Mouse (Mus musculus) stomach, postnatal 0 days (tissue): ENCODE measurements at regions not wholly inside any gene's neighbourhood (a gene's known extent, or its start where the extent isn't known, plus 50 kb on each side); places are given as distances from the start of the nearest gene placed in this dataset.

ENCODE experiments used
- ATAC-seq: fragments of 200-750 bp; cut with Nextera tagmentation; 2 replicates; pipeline ENCODE4 v1.8.0; 2017; ENCODE audit not compliant: low FRiP score, low TSS enrichment
- DNase-seq: peaks from one replicate; pipeline ENCODE4 v3.0.0-alpha.2; 2016; ENCODE audit warnings: low spot score
- H3K27ac ChIP-seq: fragments of 300-500 bp; sonication (generic); replicated peaks from 2 replicates; pipeline ENCODE4 v1.5.1; 2014; ENCODE audit warnings: mild to moderate bottlenecking, control low read depth
- H3K27me3 ChIP-seq: fragments of 300-500 bp; sonication (generic); 2 replicates; pipeline ENCODE4 v1.6.1; 2014; ENCODE audit warnings: low read length; ENCODE audit not compliant: control insufficient read depth, insufficient read depth
- H3K36me3 ChIP-seq: fragments of 300-500 bp; sonication (generic); 2 replicates; pipeline ENCODE4 v1.6.1; 2014; ENCODE audit warnings: low read length, mixed read lengths; ENCODE audit not compliant: control insufficient read depth, insufficient read depth
- H3K4me1 ChIP-seq: fragments of 300-500 bp; sonication (generic); replicated peaks from 2 replicates; pipeline ENCODE4 v1.6.1; 2014; ENCODE audit warnings: antibody characterized with exemption; ENCODE audit not compliant: control insufficient read depth, insufficient read depth
- H3K4me2 ChIP-seq: fragments of 300-500 bp; sonication (generic); replicated peaks from 2 replicates; pipeline ENCODE4 v1.6.1; 2014; ENCODE audit warnings: low read depth, mild to moderate bottlenecking, control low read depth, moderate library complexity
- H3K4me3 ChIP-seq: fragments of 300-500 bp; sonication (generic); 2 replicates; pipeline ENCODE4 v1.5.1; 2014; ENCODE audit warnings: low read depth, low read length, control low read depth
- H3K9ac ChIP-seq: fragments of 300-500 bp; sonication (generic); 2 replicates; pipeline ENCODE4 v1.6.1; 2014; ENCODE audit warnings: mild to moderate bottlenecking, low read length, control low read depth, mixed read lengths
- H3K9me3 ChIP-seq: fragments of 300-500 bp; sonication (generic); 2 replicates; pipeline ENCODE4 v1.6.1; 2016; ENCODE audit warnings: low read length; ENCODE audit not compliant: control insufficient read depth
- CTCF ChIP-seq: IDR thresholded peaks from 2 replicates; pipeline ENCODE4 v1.5.1; 2016; ENCODE audit warnings: antibody characterized with exemption, low read depth, mild to moderate bottlenecking, moderate library complexity
- EP300 ChIP-seq: optimal IDR thresholded peaks from 2 replicates; pipeline ENCODE3; 2016; ENCODE audit warnings: antibody characterized with exemption
- WGBS: fragments of 180-500 bp; shearing (Covaris S2); extraction: QIAGEN DNeasy Blood & Tissue Kit; methylation state at CpG from one replicate; pipeline ENCODE4 v1.1.7; 2014; 5-methylcytosine and 5-hydroxymethylcytosine counted together

DNA sequence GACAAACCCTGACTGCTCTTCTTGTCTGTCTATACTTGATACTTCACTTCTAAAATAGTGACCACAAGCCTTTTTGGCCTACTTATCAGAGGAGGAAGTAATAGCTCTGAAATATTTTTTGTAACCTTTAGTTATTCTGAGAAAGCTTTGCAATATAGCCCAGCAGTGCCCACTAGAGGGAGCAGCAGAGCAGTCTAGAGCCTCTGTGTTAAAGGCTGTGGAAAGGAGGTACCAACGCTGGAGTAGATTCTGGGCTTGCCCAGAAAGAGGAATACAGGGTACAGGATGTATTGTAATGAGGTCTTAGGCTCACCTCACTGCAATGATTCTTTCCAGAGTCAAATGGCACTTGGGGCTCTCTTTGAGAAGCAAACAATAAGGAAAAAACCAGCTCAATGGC is 151.1 kb downstream of the Dmrta2 start:
- WGBS = 9% methylated on average over 1 of the region's 1 CpGs

DNA sequence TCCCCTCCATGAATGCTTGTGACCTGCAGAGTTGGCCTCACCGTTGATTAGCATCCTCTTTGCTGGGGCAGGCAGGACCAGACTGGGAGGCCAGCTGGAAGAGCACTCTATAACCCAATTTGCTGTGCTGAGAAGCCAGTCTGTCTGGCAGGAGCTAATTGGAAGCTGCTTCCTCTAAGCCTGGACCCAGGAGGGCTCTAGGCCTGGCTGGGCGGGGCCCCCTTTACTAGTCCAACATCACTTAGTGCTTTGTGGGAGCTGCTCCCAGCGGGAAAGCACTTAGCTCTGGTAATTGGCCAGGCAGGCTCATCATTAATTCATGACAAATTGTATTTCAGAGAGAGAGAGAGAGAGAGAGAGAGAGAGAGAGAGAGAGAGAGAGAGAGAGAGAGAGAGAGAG is 151.7 kb downstream of the Dmrta2 start:
- ATAC-seq = peak; percentile 42; the same call in 1 of the 2 replicates
- whole genome bisulfite sequencing = 59% methylated on average over 3 of the region's 3 CpGs

More for the DNA sequence above, 151.1 kb downstream of the Dmrta2 start:
- H3K27me3 ChIP-seq = no peaks in the 10 kb centered on the region
- ATAC-seq (0 out of 2 replicates have a peak, but pooled peaks have one; percentile 49), DNase-seq (peak; percentile 63)
- no peak overlapping the region for H3K4me3 ChIP-seq
- TF ChIP-seq EP300 = no peak
- peak; percentile 83 for TF ChIP-seq CTCF
- no peak overlapping the region for H3K4me2 ChIP-seq
- no peak overlapping the region for H3K27ac ChIP-seq
- H3K9ac ChIP-seq = no peak overlapping the region
- H3K36me3 ChIP-seq = no peaks in the 10 kb centered on the region
- no peaks in the 10 kb centered on the region for H3K4me1 ChIP-seq
- no peaks in the 10 kb centered on the region for H3K9me3 ChIP-seq

DNA sequence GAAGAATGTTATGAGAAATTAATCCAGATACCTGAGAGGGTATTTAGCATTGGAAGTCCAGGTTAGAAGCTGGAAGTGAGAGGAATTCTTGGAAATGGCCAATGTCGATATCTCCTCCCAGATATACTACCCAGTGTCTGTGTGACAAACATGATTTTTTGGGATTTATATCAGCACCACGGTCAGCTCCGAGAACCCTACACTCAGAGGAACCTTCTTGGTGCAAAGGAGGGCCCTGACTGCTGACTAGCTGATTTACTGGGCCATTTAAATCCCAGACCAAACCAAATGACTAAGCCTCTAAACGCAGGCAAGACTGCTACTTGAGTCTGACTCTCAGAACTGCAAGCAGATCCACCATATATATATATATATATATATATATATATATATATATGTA is 154.2 kb downstream of the Dmrta2 start:
- no peak overlapping the region for H3K27ac ChIP-seq
- DNase-seq = no peak
- H3K4me2 ChIP-seq = no peak overlapping the region
- no peaks in the 10 kb centered on the region for H3K9me3 ChIP-seq
- 38% methylated on average over 4 of the region's 4 CpGs for WGBS
- TF ChIP-seq CTCF = no peak
- TF ChIP-seq EP300 = no peak
- no peak overlapping the region for H3K4me3 ChIP-seq
- H3K4me1 ChIP-seq = no peaks in the 10 kb centered on the region
- no peaks in the 10 kb centered on the region for H3K36me3 ChIP-seq
- no peaks in the 10 kb centered on the region for H3K27me3 ChIP-seq
- H3K9ac ChIP-seq = no peak overlapping the region
- no peak for ATAC-seq

More for the DNA sequence above, 151.7 kb downstream of the Dmrta2 start:
- no peak overlapping the region for H3K9ac ChIP-seq
- H3K9me3 ChIP-seq = no peaks in the 10 kb centered on the region
- DNase-seq = no peak
- TF ChIP-seq EP300 (no peak), CTCF (no peak)
- H3K4me3 ChIP-seq = no peak overlapping the region
- H3K4me1 ChIP-seq = no peaks in the 10 kb centered on the region
- H3K27ac ChIP-seq = no peak overlapping the region
- H3K27me3 ChIP-seq = no peaks in the 10 kb centered on the region
- no peak overlapping the region for H3K4me2 ChIP-seq
- H3K36me3 ChIP-seq = no peaks in the 10 kb centered on the region

DNA sequence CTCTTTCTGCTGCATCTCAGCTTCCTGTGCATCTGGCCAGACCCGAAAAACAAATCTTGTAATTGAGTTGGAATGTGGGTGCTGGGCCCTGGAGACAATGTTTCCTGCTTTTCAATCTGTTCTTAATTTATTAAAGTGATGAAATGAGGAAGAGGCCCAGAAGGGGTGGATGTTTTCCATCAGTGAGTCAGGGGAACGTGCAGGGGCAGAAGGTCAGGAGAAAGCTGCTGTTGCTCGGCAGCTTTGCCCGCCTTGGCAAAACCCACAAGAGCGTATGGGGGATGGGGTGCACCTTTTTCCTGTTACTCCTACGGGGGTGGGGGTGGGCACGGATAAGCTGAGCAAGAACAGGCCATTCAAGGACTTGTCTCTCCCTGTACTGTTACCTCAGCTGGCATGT is 156.2 kb downstream of the Dmrta2 start:
- DNase-seq = no peak
- no peak for TF ChIP-seq CTCF
- no peak for TF ChIP-seq EP300
- no peaks in the 10 kb centered on the region for H3K9me3 ChIP-seq
- peak; percentile 6; the same call in 1 of the 2 replicates for ATAC-seq
- no peak overlapping the region for H3K4me3 ChIP-seq
- H3K4me1 ChIP-seq = no peaks in the 10 kb centered on the region
- H3K36me3 ChIP-seq = no peaks in the 10 kb centered on the region
- 22% methylated on average over 7 of the region's 7 CpGs for WGBS
- no peak overlapping the region for H3K9ac ChIP-seq
- no peak overlapping the region for H3K4me2 ChIP-seq
- H3K27me3 ChIP-seq = no peaks in the 10 kb centered on the region
- H3K27ac ChIP-seq = no peak overlapping the region

DNA sequence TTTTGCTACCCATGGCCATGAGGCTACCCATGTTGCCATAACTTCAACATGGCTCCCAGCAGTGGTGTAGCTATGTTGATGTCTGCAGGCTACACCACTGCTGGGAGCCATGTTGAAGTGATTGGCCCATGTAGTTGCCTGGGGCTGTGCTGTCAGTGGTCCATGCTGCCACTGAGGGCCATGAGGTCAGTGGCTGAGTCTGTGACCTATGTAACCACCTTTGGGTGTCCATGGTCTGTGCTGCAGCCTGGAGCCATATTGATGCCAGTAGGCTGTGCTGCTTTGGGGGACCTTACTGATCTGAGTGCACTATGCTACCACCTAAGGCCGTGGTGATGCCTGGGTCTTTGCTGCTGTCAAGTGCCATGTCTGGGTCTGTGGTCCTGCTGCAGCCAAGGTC is 167.4 kb downstream of the Dmrta2 start:
- Histone ChIP-seq H3K4me2 (no peak overlapping the region), H3K27me3 (no peaks in the 10 kb centered on the region), H3K4me3 (no peak overlapping the region), H3K4me1 (no peaks in the 10 kb centered on the region), H3K9me3 (no peaks in the 10 kb centered on the region), H3K36me3 (no peaks in the 10 kb centered on the region), H3K9ac (no peak overlapping the region), H3K27ac (no peak overlapping the region)
- ATAC-seq = no peak
- DNase-seq = no peak
- TF ChIP-seq EP300 (no peak), CTCF (no peak)
- 94% methylated on average over 1 of the region's 1 CpGs for WGBS

DNA sequence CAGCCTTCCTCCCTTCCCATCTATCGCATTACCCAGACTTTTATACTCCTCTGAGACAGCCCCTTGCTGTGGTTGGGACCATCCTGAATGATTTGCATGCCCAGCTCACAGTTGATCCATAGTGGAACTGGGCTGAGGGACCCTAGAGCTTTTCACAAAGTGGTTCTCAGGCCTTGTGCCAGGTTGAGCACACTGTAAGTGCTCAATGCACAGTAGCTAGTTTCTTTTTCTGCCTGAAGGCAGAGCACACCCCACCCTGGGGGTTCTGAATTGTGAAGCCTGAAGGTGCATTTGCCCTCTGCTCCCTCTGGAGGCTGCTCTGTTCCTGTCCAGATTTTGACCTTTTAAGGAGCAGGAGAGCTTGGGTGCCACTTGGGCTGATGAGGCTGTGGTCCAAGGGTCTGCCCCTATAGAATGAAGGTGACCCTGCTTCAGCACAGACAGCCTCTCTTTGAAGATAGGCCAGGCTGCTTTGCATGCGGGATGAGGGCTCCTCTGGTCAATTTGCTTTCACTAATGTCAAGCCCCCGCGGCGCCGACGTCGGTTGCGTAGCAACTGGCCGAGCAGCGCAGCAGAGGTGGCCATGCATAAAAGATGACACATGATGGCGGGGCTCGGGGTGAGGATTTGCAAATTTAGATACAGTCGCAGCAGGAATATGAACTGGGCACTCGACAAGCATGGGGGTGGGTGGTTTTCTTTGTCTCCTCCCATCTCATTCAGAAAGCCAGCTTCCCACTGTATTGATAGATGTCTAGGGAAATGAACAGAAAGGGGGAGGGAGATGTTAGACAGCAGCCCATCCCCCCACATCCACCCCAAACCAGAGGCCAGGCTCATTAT is 174.5 kb downstream of the Dmrta2 start:
- H3K4me2 ChIP-seq = no peak overlapping the region
- 35% methylated on average over 15 of the region's 15 CpGs for WGBS
- TF ChIP-seq EP300 (no peak), CTCF (no peak)
- H3K36me3 ChIP-seq = no peaks in the 10 kb centered on the region
- no peak overlapping the region for H3K9ac ChIP-seq
- no peaks in the 10 kb centered on the region for H3K9me3 ChIP-seq
- no peak overlapping the region for H3K4me3 ChIP-seq
- no peaks in the 10 kb centered on the region for H3K27me3 ChIP-seq
- no peak overlapping the region for H3K27ac ChIP-seq
- H3K4me1 ChIP-seq = no peaks in the 10 kb centered on the region
- ATAC-seq = no peak; the same call in 1 of the 2 replicates
- no peak for DNase-seq
